Mouse (Mus musculus): ENCODE results near the gene Anxa2. TPM values are rescaled to one million over a fixed set of nuclear protein-coding genes. Genes with fewer than 3 reads are reported as not detected.

Anxa2 gene
- polyA plus RNA-seq, 1 experiment from 2014 or later = 82.2 TPM

DNA sequence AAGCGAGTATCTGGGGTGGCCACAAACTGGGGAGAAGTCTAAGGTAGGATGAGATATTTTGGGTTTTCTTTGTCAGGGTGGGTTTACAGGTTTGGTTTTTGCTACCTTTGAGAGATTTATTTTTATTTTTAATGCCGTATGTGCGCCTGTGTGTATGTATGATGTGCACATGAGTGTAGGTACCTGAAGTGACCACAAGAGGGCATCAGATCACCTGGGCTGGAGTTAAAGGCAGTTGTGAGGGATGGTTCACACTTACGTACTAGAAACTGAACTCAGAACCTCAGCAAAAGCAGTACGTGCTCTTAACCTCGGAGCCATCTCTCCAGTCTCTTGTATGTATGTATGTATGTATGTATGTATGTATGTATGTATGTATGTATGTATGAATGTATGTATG lies 39.4 kb downstream of the Anxa2 start:
- no peak overlapping the region for H3K4me3 ChIP-seq (replicated peaks; ENCODE audit: low read length)
- 99% methylated on average over 6 of the region's 6 CpGs for WGBS
- no peaks in the 10 kb centered on the region for H3K4me1 ChIP-seq (replicated peaks; ENCODE audit: control insufficient read depth, insufficient read depth, low read length)
- ATAC-seq = no peak
- H3K27me3 ChIP-seq (replicated peaks; ENCODE audit: control insufficient read depth, insufficient read depth, low read length) = no peaks in the 10 kb centered on the region
- H3K27ac ChIP-seq (ENCODE audit: low read length) = no peak overlapping the region
- H3K36me3 ChIP-seq (ENCODE audit: control insufficient read depth, insufficient read depth) = no peaks in the 10 kb centered on the region
- peaks cover 2% of the 10 kb centered on the region; the same call in 1 of the 2 replicates for H3K9me3 ChIP-seq (ENCODE audit: control insufficient read depth, low read length)
- no peak overlapping the region for H3K4me2 ChIP-seq (ENCODE audit: low read length)
- no peak overlapping the region for H3K9ac ChIP-seq (replicated peaks; ENCODE audit: low read depth, low read length)

DNA sequence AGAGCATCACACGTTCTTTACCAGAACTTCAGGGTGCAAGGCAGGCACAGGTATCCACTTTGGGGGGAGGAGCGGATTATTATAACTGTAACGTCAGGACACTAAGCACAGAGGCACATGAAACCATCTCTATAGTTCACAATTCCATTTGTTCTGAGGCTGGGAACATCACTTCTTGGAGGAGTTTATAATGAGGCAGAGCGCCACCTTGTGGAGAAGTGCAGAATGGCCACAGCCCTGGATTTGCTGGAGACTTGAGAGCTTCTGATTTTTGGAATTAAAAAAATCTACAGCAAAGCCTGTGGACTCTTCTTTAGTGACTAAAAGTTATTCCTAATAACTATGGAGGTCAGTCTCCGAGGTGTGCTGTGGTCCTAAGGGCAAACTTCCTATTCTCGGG lies 49.1 kb downstream of the Anxa2 start:
- no peaks in the 10 kb centered on the region for H3K36me3 ChIP-seq (ENCODE audit: control insufficient read depth, insufficient read depth)
- peaks cover 6% of the 10 kb centered on the region; the same call in 1 of the 2 replicates for H3K4me1 ChIP-seq (replicated peaks; ENCODE audit: control insufficient read depth, insufficient read depth, low read length)
- no peak overlapping the region for H3K4me2 ChIP-seq (ENCODE audit: low read length)
- WGBS = 29% methylated on average over 6 of the region's 6 CpGs
- peaks cover 14% of the 10 kb centered on the region for H3K27me3 ChIP-seq (replicated peaks; ENCODE audit: control insufficient read depth, insufficient read depth, low read length)
- no peaks in the 10 kb centered on the region for H3K9me3 ChIP-seq (ENCODE audit: control insufficient read depth, low read length)
- no peak overlapping the region for H3K4me3 ChIP-seq (replicated peaks; ENCODE audit: low read length)
- no peak overlapping the region for H3K27ac ChIP-seq (ENCODE audit: low read length)
- ATAC-seq = no peak
- no peak overlapping the region for H3K9ac ChIP-seq (replicated peaks; ENCODE audit: low read depth, low read length)

DNA sequence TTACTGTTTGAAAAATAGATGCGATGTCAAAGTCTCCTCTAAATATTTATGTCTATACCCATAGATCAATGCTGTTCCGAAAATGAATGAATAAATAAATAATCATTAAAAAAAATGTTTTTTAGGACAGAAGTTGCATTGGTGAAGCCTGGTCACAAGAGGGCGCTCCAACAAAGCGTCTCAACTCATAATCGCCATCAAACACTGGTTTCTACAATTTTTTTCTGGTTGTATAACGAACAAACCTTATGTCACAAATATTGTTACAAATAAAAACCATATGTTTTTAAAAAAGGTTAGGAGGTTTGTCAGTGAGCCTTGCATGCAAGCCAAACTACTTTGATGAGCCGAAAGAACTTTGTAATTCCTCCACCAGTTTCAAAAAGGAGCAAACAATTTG lies 52.2 kb downstream of the Anxa2 start:
- H3K4me3 ChIP-seq (replicated peaks; ENCODE audit: low read length) = no peak overlapping the region
- H3K9ac ChIP-seq (replicated peaks; ENCODE audit: low read depth, low read length) = no peak overlapping the region
- H3K36me3 ChIP-seq (ENCODE audit: control insufficient read depth, insufficient read depth) = no peaks in the 10 kb centered on the region
- 14% methylated on average over 7 of the region's 7 CpGs for WGBS
- H3K27me3 ChIP-seq (replicated peaks; ENCODE audit: control insufficient read depth, insufficient read depth, low read length) = peaks cover 18% of the 10 kb centered on the region
- H3K4me1 ChIP-seq (replicated peaks; ENCODE audit: control insufficient read depth, insufficient read depth, low read length) = peaks cover 6% of the 10 kb centered on the region; the same call in 1 of the 2 replicates
- H3K4me2 ChIP-seq (ENCODE audit: low read length) = no peak overlapping the region
- no peak for ATAC-seq
- no peaks in the 10 kb centered on the region for H3K9me3 ChIP-seq (ENCODE audit: control insufficient read depth, low read length)
- H3K27ac ChIP-seq (ENCODE audit: low read length) = no peak overlapping the region

DNA sequence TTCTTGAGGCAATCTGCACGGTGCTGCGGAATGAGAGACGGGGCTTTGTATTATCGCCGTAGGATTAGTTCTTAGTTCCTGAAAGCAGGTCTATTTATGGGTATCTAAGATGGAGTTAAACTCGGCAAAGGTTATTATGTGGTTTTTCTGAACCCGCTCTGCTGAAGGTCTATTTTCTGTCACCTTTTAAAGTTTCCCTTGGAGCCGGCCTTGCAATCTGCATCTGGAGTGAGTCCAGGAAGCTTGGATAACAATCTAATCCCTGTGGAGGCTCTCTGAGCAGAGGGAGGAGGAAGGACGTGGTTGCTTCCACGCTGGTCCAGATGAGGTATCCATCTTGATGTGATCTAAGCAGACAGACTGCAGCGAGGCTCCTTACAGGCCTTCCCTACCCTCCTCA lies 53.8 kb downstream of the Anxa2 start:
- Histone ChIP-seq H3K4me3 (replicated peaks; ENCODE audit: low read length) (no peak overlapping the region), H3K4me2 (ENCODE audit: low read length) (no peak overlapping the region; the same call in 1 of the 2 replicates), H3K27ac (ENCODE audit: low read length) (no peak overlapping the region), H3K9ac (replicated peaks; ENCODE audit: low read depth, low read length) (no peak overlapping the region), H3K27me3 (replicated peaks; ENCODE audit: control insufficient read depth, insufficient read depth, low read length) (peaks cover 18% of the 10 kb centered on the region), H3K36me3 (ENCODE audit: control insufficient read depth, insufficient read depth) (no peaks in the 10 kb centered on the region), H3K9me3 (ENCODE audit: control insufficient read depth, low read length) (no peaks in the 10 kb centered on the region), H3K4me1 (replicated peaks; ENCODE audit: control insufficient read depth, insufficient read depth, low read length) (peaks cover 6% of the 10 kb centered on the region; the same call in 1 of the 2 replicates)
- no peak for ATAC-seq
- 15% methylated on average over 11 of the region's 11 CpGs for WGBS

DNA sequence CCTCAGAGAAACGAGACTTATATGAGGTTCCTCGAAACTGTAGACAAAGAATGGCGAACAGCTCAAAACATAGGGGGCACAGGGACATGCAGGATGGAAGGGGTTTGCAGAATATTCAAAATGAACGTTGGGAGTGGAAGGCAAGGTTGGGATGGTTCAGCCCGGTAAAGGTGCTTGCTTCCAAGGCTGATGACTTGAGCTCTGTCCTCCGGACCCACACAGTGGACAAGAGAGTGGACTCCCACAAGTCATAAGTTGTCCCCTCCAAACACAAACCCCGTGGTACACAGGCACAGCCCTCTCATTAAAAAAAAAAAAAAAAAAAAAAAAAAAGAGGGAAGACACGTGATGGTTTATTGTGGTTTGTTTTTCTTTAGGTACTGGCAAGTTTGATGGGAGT lies 54.6 kb downstream of the Anxa2 start:
- Histone ChIP-seq H3K9me3 (ENCODE audit: control insufficient read depth, low read length) (no peaks in the 10 kb centered on the region), H3K27ac (ENCODE audit: low read length) (no peak overlapping the region), H3K36me3 (ENCODE audit: control insufficient read depth, insufficient read depth) (no peaks in the 10 kb centered on the region), H3K4me1 (replicated peaks; ENCODE audit: control insufficient read depth, insufficient read depth, low read length) (peaks cover 6% of the 10 kb centered on the region; the same call in 1 of the 2 replicates), H3K4me3 (replicated peaks; ENCODE audit: low read length) (no peak overlapping the region), H3K27me3 (replicated peaks; ENCODE audit: control insufficient read depth, insufficient read depth, low read length) (peaks cover 17% of the 10 kb centered on the region), H3K4me2 (ENCODE audit: low read length) (no peak overlapping the region), H3K9ac (replicated peaks; ENCODE audit: low read depth, low read length) (no peak overlapping the region)
- ATAC-seq = no peak
- WGBS = 67% methylated on average over 8 of the region's 8 CpGs

DNA sequence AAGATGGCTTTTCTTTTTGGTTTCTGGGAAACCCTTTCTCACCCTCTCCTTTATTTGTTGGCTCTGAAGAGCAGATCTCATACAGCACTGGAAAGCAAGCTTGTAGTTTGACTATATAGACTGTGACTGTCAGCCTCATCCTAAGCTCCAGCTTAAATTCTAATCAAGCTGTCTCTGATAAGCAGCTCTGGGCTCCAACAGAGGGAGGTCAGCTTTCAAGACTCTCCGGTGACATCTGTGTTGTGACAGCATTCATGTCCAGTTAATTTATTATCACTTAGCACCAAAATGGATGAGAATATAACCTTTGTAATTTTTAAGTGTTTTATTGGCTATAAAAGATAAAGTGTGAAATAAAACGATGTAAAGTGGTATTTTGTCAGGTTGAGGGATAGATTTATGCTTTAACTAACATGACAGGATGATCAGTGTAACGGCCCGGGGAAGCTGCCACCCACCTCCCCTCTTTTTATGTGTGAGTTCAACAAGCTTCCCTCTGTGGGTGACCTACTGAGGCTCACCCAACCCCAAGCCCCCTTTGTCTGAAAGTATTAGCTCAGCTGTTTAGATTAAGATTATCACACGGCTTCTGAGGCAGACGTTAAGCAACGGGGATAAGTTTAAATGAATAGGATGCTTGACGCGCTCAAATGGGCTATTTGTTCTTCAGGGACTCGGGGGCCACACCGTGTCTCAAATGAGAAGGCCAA lies 58.6 kb downstream of the Anxa2 start:
- no peak overlapping the region for H3K4me3 ChIP-seq (replicated peaks; ENCODE audit: low read length)
- H3K4me1 ChIP-seq (replicated peaks; ENCODE audit: control insufficient read depth, insufficient read depth, low read length) = peaks cover 15% of the 10 kb centered on the region
- peaks cover 9% of the 10 kb centered on the region for H3K27me3 ChIP-seq (replicated peaks; ENCODE audit: control insufficient read depth, insufficient read depth, low read length)
- no peak overlapping the region for H3K9ac ChIP-seq (replicated peaks; ENCODE audit: low read depth, low read length)
- H3K9me3 ChIP-seq (ENCODE audit: control insufficient read depth, low read length) = no peaks in the 10 kb centered on the region
- no peaks in the 10 kb centered on the region for H3K36me3 ChIP-seq (ENCODE audit: control insufficient read depth, insufficient read depth)
- H3K27ac ChIP-seq (ENCODE audit: low read length) = no peak overlapping the region
- no peak for ATAC-seq
- H3K4me2 ChIP-seq (ENCODE audit: low read length) = no peak overlapping the region
- 16% methylated on average over 11 of the region's 11 CpGs for WGBS

DNA sequence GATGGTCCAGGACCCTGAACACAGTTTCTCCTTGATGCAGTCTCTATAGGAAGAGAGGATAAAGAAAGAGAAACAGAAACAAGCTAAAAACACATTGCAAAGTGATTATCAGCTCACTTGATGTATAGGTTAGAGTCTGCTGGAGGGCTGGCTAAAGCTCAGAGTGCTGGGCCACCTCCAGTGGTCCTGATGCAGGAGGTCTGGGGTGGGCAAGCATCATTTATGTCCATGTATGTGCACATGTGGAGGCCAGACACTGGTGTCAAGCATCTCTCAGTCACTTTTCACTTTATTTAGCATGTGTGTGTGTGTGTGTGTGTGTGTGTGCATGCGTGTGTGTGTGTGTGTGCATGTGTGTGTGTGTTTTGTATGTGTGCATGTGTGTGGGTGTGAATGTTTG lies 59.3 kb downstream of the Anxa2 start:
- H3K27me3 ChIP-seq (replicated peaks; ENCODE audit: control insufficient read depth, insufficient read depth, low read length) = peaks cover 2% of the 10 kb centered on the region
- H3K4me1 ChIP-seq (replicated peaks; ENCODE audit: control insufficient read depth, insufficient read depth, low read length) = peaks cover 17% of the 10 kb centered on the region
- H3K9me3 ChIP-seq (ENCODE audit: control insufficient read depth, low read length) = no peaks in the 10 kb centered on the region
- no peak overlapping the region for H3K9ac ChIP-seq (replicated peaks; ENCODE audit: low read depth, low read length)
- no peak overlapping the region for H3K4me3 ChIP-seq (replicated peaks; ENCODE audit: low read length)
- WGBS = 94% methylated on average over 1 of the region's 1 CpGs
- ATAC-seq = no peak
- H3K4me2 ChIP-seq (ENCODE audit: low read length) = no peak overlapping the region
- H3K36me3 ChIP-seq (ENCODE audit: control insufficient read depth, insufficient read depth) = no peaks in the 10 kb centered on the region
- no peak overlapping the region for H3K27ac ChIP-seq (ENCODE audit: low read length)

DNA sequence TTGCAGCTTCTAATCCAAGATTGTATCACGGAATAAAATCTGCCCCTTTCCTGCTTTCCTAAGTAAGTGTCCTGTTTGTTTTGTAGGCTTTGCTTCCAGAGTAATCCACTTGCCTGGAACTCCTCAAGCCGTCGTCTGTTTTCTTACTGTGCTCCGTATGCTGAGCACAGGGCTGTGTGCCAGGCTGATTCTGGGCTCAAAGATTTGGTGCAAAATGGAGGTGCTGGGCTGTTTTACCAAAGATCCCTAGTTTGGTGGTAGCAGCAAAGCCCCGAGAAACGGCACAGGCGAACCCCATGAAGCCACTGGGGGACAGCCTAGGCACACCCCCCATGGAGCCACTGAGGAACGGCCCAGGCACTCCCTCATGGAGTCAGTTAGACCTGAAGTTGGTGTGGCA lies 60.8 kb downstream of the Anxa2 start:
- Histone ChIP-seq H3K4me3 (replicated peaks; ENCODE audit: low read length) (no peak overlapping the region), H3K9me3 (ENCODE audit: control insufficient read depth, low read length) (no peaks in the 10 kb centered on the region), H3K36me3 (ENCODE audit: control insufficient read depth, insufficient read depth) (no peaks in the 10 kb centered on the region), H3K27me3 (replicated peaks; ENCODE audit: control insufficient read depth, insufficient read depth, low read length) (no peaks in the 10 kb centered on the region; the same call in 1 of the 2 replicates), H3K27ac (ENCODE audit: low read length) (0 out of 2 replicates have a peak overlapping the region, but pooled peaks have one; percentile 9), H3K4me2 (ENCODE audit: low read length) (no peak overlapping the region), H3K9ac (replicated peaks; ENCODE audit: low read depth, low read length) (no peak overlapping the region), H3K4me1 (replicated peaks; ENCODE audit: control insufficient read depth, insufficient read depth, low read length) (peaks cover 23% of the 10 kb centered on the region)
- 60% methylated on average over 8 of the region's 8 CpGs for WGBS
- no peak for ATAC-seq

DNA sequence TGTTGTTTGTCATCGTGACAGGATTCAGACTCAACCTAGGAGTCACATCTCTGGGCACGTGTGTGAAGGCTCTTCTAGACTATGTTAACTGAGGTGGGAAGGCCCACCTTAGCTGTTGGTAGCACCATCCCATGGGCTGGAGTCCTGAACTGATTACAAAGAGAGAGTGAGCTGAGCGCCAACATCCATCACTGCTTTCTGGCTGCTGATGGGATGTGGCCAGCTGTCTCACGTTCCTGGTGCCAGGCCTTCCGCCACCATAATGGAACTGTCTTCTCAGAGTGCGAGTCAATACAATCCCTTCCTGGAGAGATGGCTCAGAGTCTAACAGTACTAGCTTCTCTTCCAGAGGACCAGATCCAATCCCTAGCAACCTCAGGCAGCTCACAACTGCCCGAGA lies 62.0 kb downstream of the Anxa2 start:
- no peak overlapping the region for H3K27ac ChIP-seq (ENCODE audit: low read length)
- H3K4me2 ChIP-seq (ENCODE audit: low read length) = no peak overlapping the region
- no peaks in the 10 kb centered on the region for H3K9me3 ChIP-seq (ENCODE audit: control insufficient read depth, low read length)
- H3K4me1 ChIP-seq (replicated peaks; ENCODE audit: control insufficient read depth, insufficient read depth, low read length) = peaks cover 23% of the 10 kb centered on the region
- no peak overlapping the region for H3K4me3 ChIP-seq (replicated peaks; ENCODE audit: low read length)
- H3K36me3 ChIP-seq (ENCODE audit: control insufficient read depth, insufficient read depth) = no peaks in the 10 kb centered on the region
- no peak for ATAC-seq
- H3K9ac ChIP-seq (replicated peaks; ENCODE audit: low read depth, low read length) = no peak overlapping the region
- WGBS = 69% methylated on average over 7 of the region's 7 CpGs
- no peaks in the 10 kb centered on the region; the same call in 1 of the 2 replicates for H3K27me3 ChIP-seq (replicated peaks; ENCODE audit: control insufficient read depth, insufficient read depth, low read length)

Measured in forebrain, embryonic 16.5 days (tissue).